9 mouse cellular contexts compared by ENCODE assay signal in the genomic region with DNA sequence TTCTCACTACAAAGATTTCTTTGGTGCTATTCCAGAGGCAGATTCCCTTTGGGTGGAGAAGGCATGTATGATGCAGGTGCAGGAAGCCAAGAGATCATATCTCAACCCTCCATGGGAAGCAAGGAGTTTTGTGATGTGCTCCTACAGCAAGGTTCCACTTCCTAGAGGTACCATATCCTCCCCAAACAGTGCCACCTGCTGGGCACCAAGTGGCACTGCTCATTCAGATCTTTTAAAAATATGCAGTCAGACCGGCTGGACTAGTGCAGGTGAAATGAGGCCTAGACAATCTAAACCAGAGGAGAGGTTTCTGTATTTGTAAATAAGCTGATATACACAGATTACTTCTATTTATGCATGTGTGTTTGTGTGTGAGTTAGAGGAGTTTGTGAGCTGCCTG. TPM values are rescaled to one million over a fixed set of nuclear protein-coding genes. Genes with fewer than 3 reads are reported as not detected.
DNase-seq lines count a peak whose midpoint lies in the region; ATAC-seq and TF ChIP-seq lines count a peak whose summit lies in the region.
"Had no signal": no experiment of that assay in that cellular context is flagged by ENCODE, and none has a peak within 500 bp of the region (broad histone marks: within the 10 kb centered on the region; RNA-seq: fewer than 3 reads in every experiment).

No protein-coding gene starts in this region.

- H3K9ac ChIP-seq in intestine, embryonic 14.5 days (ENCODE audit: low read length) = no peak overlapping the region
- H3K9ac ChIP-seq in intestine, embryonic 16.5 days (ENCODE audit: low read depth, low read length) = no peak overlapping the region
- H3K9ac ChIP-seq in ES-E14 (ENCODE audit: insufficient read depth, low read depth, low read length, poor library complexity, severe bottlenecking) = no peak overlapping the region
- H3K9ac ChIP-seq in kidney, postnatal 0 days (ENCODE audit: low read depth, low read length) = no peak overlapping the region
- H3K9ac ChIP-seq: midbrain, embryonic 12.5 days had no signal

- H3K4me3 ChIP-seq in intestine, embryonic 14.5 days (ENCODE audit: low read depth, low read length) = no peak overlapping the region
- H3K4me3 ChIP-seq in intestine, embryonic 16.5 days (ENCODE audit: low read length) = no peak overlapping the region
- no peak overlapping the region for H3K4me3 ChIP-seq in ES-E14 (ENCODE audit: insufficient read depth in 1 of 2, low read depth in 1 of 2, low read length in 2 of 2, poor library complexity in 1 of 2, severe bottlenecking in 1 of 2)
- H3K4me3 ChIP-seq in kidney, postnatal 0 days (replicated peaks; ENCODE audit: low read depth, low read length) = no peak overlapping the region
- H3K4me3 ChIP-seq: midbrain, embryonic 12.5 days had no signal

- no peak overlapping the region for H3K27ac ChIP-seq in intestine, embryonic 14.5 days (ENCODE audit: low read depth)
- no peak overlapping the region for H3K27ac ChIP-seq in intestine, embryonic 16.5 days (ENCODE audit: low read length)
- no peak overlapping the region for H3K27ac ChIP-seq in ES-E14 (ENCODE audit: insufficient read depth, low read depth, low read length, poor library complexity, severe bottlenecking)
- no peak overlapping the region for H3K27ac ChIP-seq in kidney, postnatal 0 days
- H3K27ac ChIP-seq: midbrain, embryonic 12.5 days had no signal

- peak; percentile 83 for TF ChIP-seq CTCF in kidney, postnatal 0 days (IDR thresholded peaks at IDR 0.05; ENCODE audit: low read depth)

- H3K27me3 ChIP-seq in intestine, embryonic 14.5 days (replicated peaks; ENCODE audit: control insufficient read depth, insufficient read depth, low read length) = no peaks in the 10 kb centered on the region
- H3K27me3 ChIP-seq in intestine, embryonic 16.5 days (replicated peaks; ENCODE audit: control insufficient read depth, insufficient read depth, low read length) = no peaks in the 10 kb centered on the region
- H3K27me3 ChIP-seq in kidney, postnatal 0 days (ENCODE audit: insufficient read depth, low read length) = no peaks in the 10 kb centered on the region
- H3K27me3 ChIP-seq: midbrain, embryonic 12.5 days had no signal

- in situ Hi-C loops in ES-E14 (cut with MboI; ENCODE audit: low sequenced_read_pairs in 2 of 2, unreplicated experiment in 2 of 2) = no loop called here

- no peak overlapping the region for H3K4me2 ChIP-seq in intestine, embryonic 14.5 days (ENCODE audit: low read length)
- H3K4me2 ChIP-seq in intestine, embryonic 16.5 days (ENCODE audit: low read depth, low read length) = no peak overlapping the region
- no peak overlapping the region for H3K4me2 ChIP-seq in kidney, postnatal 0 days (ENCODE audit: low read length)
- H3K4me2 ChIP-seq: midbrain, embryonic 12.5 days had no signal

- no peaks in the 10 kb centered on the region for H3K36me3 ChIP-seq in intestine, embryonic 14.5 days (ENCODE audit: control insufficient read depth, insufficient read depth, low read length)
- H3K36me3 ChIP-seq in intestine, embryonic 16.5 days (ENCODE audit: control insufficient read depth, insufficient read depth, low read length) = no peaks in the 10 kb centered on the region
- peaks cover 4% of the 10 kb centered on the region; the same call in 1 of the 2 replicates for H3K36me3 ChIP-seq in ES-E14 (ENCODE audit: control insufficient read depth, insufficient read depth, low read length, poor library complexity, severe bottlenecking)
- H3K36me3 ChIP-seq in kidney, postnatal 0 days (ENCODE audit: insufficient read depth, low read length) = no peaks in the 10 kb centered on the region
- H3K36me3 ChIP-seq: midbrain, embryonic 12.5 days had no signal

- H3K4me1 ChIP-seq in intestine, embryonic 14.5 days (replicated peaks; ENCODE audit: control insufficient read depth, insufficient read depth, low read length) = no peaks in the 10 kb centered on the region
- no peaks in the 10 kb centered on the region for H3K4me1 ChIP-seq in intestine, embryonic 16.5 days (ENCODE audit: control insufficient read depth, insufficient read depth, low read length)
- peaks cover 4 to 12% of the 10 kb centered on the region in 2 experiments; a peak in 3 of 4 replicates for H3K4me1 ChIP-seq in ES-E14 (ENCODE audit: control insufficient read depth in 2 of 2, insufficient read depth in 2 of 2, low read length in 2 of 2, poor library complexity in 1 of 2)
- 0 out of 2 replicates have a peak, but pooled peaks cover 4% of the 10 kb centered on the region for H3K4me1 ChIP-seq in kidney, postnatal 0 days (replicated peaks; ENCODE audit: insufficient read depth, low read length)

- WGBS in intestine, embryonic 14.5 days = 68% methylated on average over 1 of the region's 1 CpGs
- WGBS in intestine, embryonic 16.5 days = 68% methylated on average over 1 of the region's 1 CpGs
- WGBS in kidney, postnatal 0 days = 54% methylated on average over 1 of the region's 1 CpGs

- ATAC-seq in intestine, embryonic 14.5 days (replicated peaks; ENCODE audit: low FRiP score, low TSS enrichment, low read depth) = no peak
- no peak for ATAC-seq in intestine, embryonic 16.5 days
- peak; percentile 83 for ATAC-seq in kidney, postnatal 0 days (replicated peaks; ENCODE audit: low FRiP score, low read depth)

- H3K9me3 ChIP-seq in intestine, embryonic 14.5 days (ENCODE audit: control insufficient read depth, low read length) = no peaks in the 10 kb centered on the region
- H3K9me3 ChIP-seq in intestine, embryonic 16.5 days (ENCODE audit: control insufficient read depth, low read length) = no peaks in the 10 kb centered on the region
- no peaks in the 10 kb centered on the region for H3K9me3 ChIP-seq in ES-E14 (ENCODE audit: control insufficient read depth, insufficient read depth, low read depth, low read length)
- no peaks in the 10 kb centered on the region for H3K9me3 ChIP-seq in kidney, postnatal 0 days (replicated peaks; ENCODE audit: low read length)
- H3K9me3 ChIP-seq: midbrain, embryonic 12.5 days had no signal

- DNase-seq in intestine, embryonic 14.5 days (ENCODE audit: low spot score) = peak; percentile 57
- DNase-seq in ES-E14 (ENCODE audit: low read depth, low spot score) = peak; percentile 40
- peak; percentile 32 for DNase-seq in c-Kit-negative CD71-positive TER-119-positive erythroid progenitor cells, embryonic 14.5 days (ENCODE audit: low read depth, low spot score)
- peak; percentile 63 for DNase-seq in kidney, postnatal 0 days (ENCODE audit: low spot score)
- DNase-seq in mesoderm, embryonic 11.5 days (ENCODE audit: low read depth, low spot score) = peak; percentile 67
- no peak for DNase-seq in frontal cortex, adult 2 months (ENCODE audit: extremely low spot score in 1 of 2, low spot score in 1 of 2)
- DNase-seq in right cerebral cortex, adult 18-20 months = no peak

TF ChIP-seq in ES-E14, 5 proteins besides CTCF, POLR2A, EP300 and RAD21:
- no peak for TF ChIP-seq HCFC1 (IDR thresholded peaks at IDR 0.05; ENCODE audit: borderline replicate concordance, insufficient read depth, low read length)
- no peak for TF ChIP-seq CHD2 (IDR thresholded peaks at IDR 0.05; ENCODE audit: low read depth, low read length)
- TF ChIP-seq ZNF384 (IDR thresholded peaks at IDR 0.05; ENCODE audit: low read depth, low read length) = no peak
- TF ChIP-seq MAFK (IDR thresholded peaks at IDR 0.05; ENCODE audit: insufficient read depth, low read depth, low read length) = no peak
- no peak for TF ChIP-seq ZC3H11A (IDR thresholded peaks at IDR 0.05; ENCODE audit: borderline replicate concordance, low read depth, low read length)

RNA-seq across cellular contexts. Expression of gene Wasf3, which starts 35.3 kb away (rescaled TPM):
- 1.5 TPM in 2 replicates for polyA plus RNA-seq in intestine, embryonic 14.5 days (2014; fragmentation: Nextera tagmentation; extraction: Ambion mirVana)
- polyA plus RNA-seq in intestine, embryonic 16.5 days (2015; fragmentation: Nextera tagmentation; extraction: Ambion mirVana) = 1.2 and 1.3 TPM in 2 replicates
- 6.2 and 8.0 TPM in 2 replicates for total RNA-seq in ES-E14 (2012; rRNA removed)
- 1.9 and 2.0 TPM in 2 replicates for polyA plus RNA-seq in kidney, postnatal 0 days (2015; fragmentation: Nextera tagmentation; extraction: Ambion mirVana)
- 65.3 and 67.9 TPM in 2 replicates for polyA plus RNA-seq in frontal cortex, adult 2 months (2012; rRNA removed)

Comparison
In these comparisons a context has a peak if more than half of its experiments do, and no peak if none do; other contexts are left out.
1. DNase-seq: peak in intestine, embryonic 14.5 days (single experiment), ES-E14 (single experiment), c-Kit-negative CD71-positive TER-119-positive erythroid progenitor cells, embryonic 14.5 days (single experiment), kidney, postnatal 0 days (single experiment) and mesoderm, embryonic 11.5 days (single experiment); none in frontal cortex, adult 2 months (0 of 2) and right cerebral cortex, adult 18-20 months (single experiment).
2. RNA of gene Wasf3, which starts 35.3 kb away (polyA plus RNA-seq): 65.3 to 67.9 TPM in frontal cortex, adult 2 months; 1.9 to 2.0 TPM in kidney, postnatal 0 days, 1.5 TPM in intestine, embryonic 14.5 days and 1.2 to 1.3 TPM in intestine, embryonic 16.5 days; every median in the first group is over 10 times any median in the second.